Mouse (Mus musculus) MEL (cell line): ENCODE data around the gene Gstz1. TPM values are rescaled to one million over a fixed set of nuclear protein-coding genes. Genes with fewer than 3 reads are reported as not detected.

ENCODE experiments used
- DNase-seq: peaks from one replicate; pipeline ENCODE4 v3.0.0; 2011; ENCODE audit warnings: low read depth, low spot score
- H3K27ac ChIP-seq: 2 replicates; pipeline ENCODE4 v1.5.1; 2012; ENCODE audit warnings: low read depth, mild to moderate bottlenecking, control low read depth, low read length, moderate library complexity; ENCODE audit not compliant: control insufficient read depth
- H3K27me3 ChIP-seq, 2 experiments: fragments of 150-350 bp in 1 of 2; sonication (generic) in 1 of 2; 2 replicates each; pipeline ENCODE4 v1.6.1; 2012; ENCODE audit warnings: low read length in 2 of 2, mild to moderate bottlenecking in 2 of 2, improper control_type of control experiment in 1 of 2, moderate library complexity in 1 of 2; ENCODE audit not compliant: insufficient read depth in 2 of 2, control insufficient read depth in 1 of 2
- H3K36me3 ChIP-seq, 2 experiments: 2 replicates each; pipeline ENCODE4 v1.6.1; 2012 to 2014; ENCODE audit warnings: low read length in 2 of 2, improper control_type of control experiment in 1 of 2, inconsistent platforms in 1 of 2, mild to moderate bottlenecking in 1 of 2; ENCODE audit not compliant: insufficient read depth in 2 of 2, control insufficient read depth in 1 of 2
- H3K4me1 ChIP-seq, 2 experiments: fragments of 150-350 bp in 1 of 2; sonication (generic) in 1 of 2; 2 replicates each; pipeline ENCODE4 v1.6.1; 2012; ENCODE audit warnings: low read length in 2 of 2, improper control_type of control experiment in 1 of 2, mild to moderate bottlenecking in 1 of 2; ENCODE audit not compliant: insufficient read depth in 2 of 2, control insufficient read depth in 1 of 2
- H3K4me3 ChIP-seq, 2 experiments: fragments of 150-350 bp in 1 of 2; sonication (generic) in 1 of 2; 2 replicates each; pipeline ENCODE4 v1.5.1; 2012; ENCODE audit warnings: low read depth in 2 of 2, low read length in 2 of 2, mild to moderate bottlenecking in 2 of 2, moderate library complexity in 2 of 2, control low read depth in 1 of 2, improper control_type of control experiment in 1 of 2; ENCODE audit not compliant: control insufficient read depth in 1 of 2, insufficient read depth in 1 of 2
- H3K79me2 ChIP-seq: 2 replicates; pipeline ENCODE4 v1.6.1; 2012; ENCODE audit warnings: mild to moderate bottlenecking, low read length, moderate library complexity; ENCODE audit not compliant: control insufficient read depth, poor library complexity, insufficient read depth
- H3K9ac ChIP-seq: 2 replicates; pipeline ENCODE4 v1.6.1; 2012; ENCODE audit warnings: low read depth, mild to moderate bottlenecking, control low read depth, low read length, moderate library complexity; ENCODE audit not compliant: control insufficient read depth, poor library complexity, severe bottlenecking
- H3K9me3 ChIP-seq: fragments of 150-350 bp; sonication (generic); replicated peaks from 2 replicates; pipeline ENCODE4 v1.6.1; 2012; ENCODE audit warnings: mild to moderate bottlenecking, low read length, improper control_type of control experiment, moderate library complexity; ENCODE audit not compliant: insufficient read depth
- CHD2 ChIP-seq: IDR thresholded peaks from 2 replicates; pipeline ENCODE4 v1.6.1; 2011; ENCODE audit warnings: low read length, improper control_type of control experiment
- CTCF ChIP-seq, 3 experiments: IDR thresholded peaks in 2 of 3; conservative IDR thresholded peaks in 1 of 3; 2 replicates each; pipeline ENCODE4 v1.5.1; 2011 to 2012; ENCODE audit warnings: low read length in 3 of 3, low read depth in 2 of 3, mild to moderate bottlenecking in 2 of 3, improper control_type of control experiment in 1 of 3, inconsistent platforms in 1 of 3, mixed read lengths in 1 of 3, moderate library complexity in 1 of 3; ENCODE audit not compliant: control insufficient read depth in 1 of 3, insufficient read depth in 1 of 3, poor library complexity in 1 of 3, severe bottlenecking in 1 of 3
- E2F4 ChIP-seq: IDR thresholded peaks from 2 replicates; pipeline ENCODE4 v1.6.1; 2011; ENCODE audit warnings: low read depth, low read length, improper control_type of control experiment, borderline replicate concordance
- ELF1 ChIP-seq: IDR thresholded peaks from 2 replicates; pipeline ENCODE4 v1.6.1; 2014; ENCODE audit warnings: low read depth, mild to moderate bottlenecking, inconsistent platforms, low read length, improper control_type of control experiment, moderate library complexity
- EP300 ChIP-seq, 2 experiments: IDR thresholded peaks; 2 replicates each; pipeline ENCODE4 v1.6.1; 2011; ENCODE audit warnings: improper control_type of control experiment in 2 of 2, low read length in 2 of 2, low read depth in 1 of 2, mild to moderate bottlenecking in 1 of 2
- ETS1 ChIP-seq: IDR thresholded peaks from 2 replicates; pipeline ENCODE4 v1.6.1; 2012; ENCODE audit warnings: low read depth, mild to moderate bottlenecking, inconsistent platforms, low read length, improper control_type of control experiment, moderate library complexity
- GABPA ChIP-seq: IDR thresholded peaks from 2 replicates; pipeline ENCODE4 v1.6.1; 2012; ENCODE audit warnings: low read depth, mild to moderate bottlenecking, inconsistent platforms, low read length, improper control_type of control experiment, moderate library complexity
- GATA1 ChIP-seq: IDR thresholded peaks from 2 replicates; pipeline ENCODE4 v1.6.1; 2011; ENCODE audit warnings: low read depth, low read length, improper control_type of control experiment
- MAFK ChIP-seq: IDR thresholded peaks from 2 replicates; pipeline ENCODE4 v1.6.1; 2011; ENCODE audit warnings: low read depth, mild to moderate bottlenecking, low read length, improper control_type of control experiment, borderline replicate concordance
- MAX ChIP-seq: IDR thresholded peaks from 2 replicates; pipeline ENCODE4 v1.6.1; 2011; ENCODE audit warnings: low read length, improper control_type of control experiment
- MYB ChIP-seq: IDR thresholded peaks from 2 replicates; pipeline ENCODE4 v1.6.1; 2011; ENCODE audit warnings: mild to moderate bottlenecking, low read depth, low read length, improper control_type of control experiment
- MYC ChIP-seq: IDR thresholded peaks from 2 replicates; pipeline ENCODE4 v1.6.1; 2011; ENCODE audit warnings: low read depth, mild to moderate bottlenecking, low read length, improper control_type of control experiment, moderate library complexity
- NELFE ChIP-seq: IDR thresholded peaks from 2 replicates; pipeline ENCODE4 v1.6.1; 2011; ENCODE audit warnings: low read depth, low read length, improper control_type of control experiment
- POLR2A ChIP-seq, 2 experiments: IDR thresholded peaks; 2 replicates each; pipeline ENCODE4 v1.6.1; 2011 to 2012; ENCODE audit warnings: low read length in 2 of 2, mild to moderate bottlenecking in 2 of 2, control low read depth in 1 of 2, improper control_type of control experiment in 1 of 2, low read depth in 1 of 2, moderate library complexity in 1 of 2; ENCODE audit not compliant: control insufficient read depth in 1 of 2, insufficient read depth in 1 of 2, poor library complexity in 1 of 2
- POLR2AphosphoS5 ChIP-seq: IDR thresholded peaks from 2 replicates; pipeline ENCODE4 v1.6.1; 2012; ENCODE audit warnings: low read depth, borderline replicate concordance, mild to moderate bottlenecking, inconsistent platforms, low read length, moderate library complexity, mixed read lengths
- RAD21 ChIP-seq: IDR thresholded peaks from 2 replicates; pipeline ENCODE4 v1.6.1; 2011; ENCODE audit warnings: mild to moderate bottlenecking, low read depth, low read length, improper control_type of control experiment
- SIN3A ChIP-seq: IDR thresholded peaks from 2 replicates; pipeline ENCODE4 v1.6.1; 2012; ENCODE audit warnings: low read length, improper control_type of control experiment, inconsistent platforms
- SMC3 ChIP-seq: IDR thresholded peaks from 2 replicates; pipeline ENCODE4 v1.6.1; 2011; ENCODE audit warnings: low read depth, low read length, improper control_type of control experiment
- TCF12 ChIP-seq: IDR thresholded peaks from 2 replicates; pipeline ENCODE4 v1.6.1; 2014; ENCODE audit warnings: low read depth, mild to moderate bottlenecking, inconsistent platforms, low read length, improper control_type of control experiment, moderate library complexity
- USF1 ChIP-seq: IDR thresholded peaks from 2 replicates; pipeline ENCODE4 v1.6.1; 2014; ENCODE audit warnings: low read depth, mild to moderate bottlenecking, inconsistent platforms, low read length, improper control_type of control experiment, moderate library complexity
- USF2 ChIP-seq, 2 experiments: IDR thresholded peaks; 2 replicates each; pipeline ENCODE4 v1.6.1; 2011 to 2012; ENCODE audit warnings: improper control_type of control experiment in 2 of 2, low read length in 2 of 2, borderline replicate concordance in 1 of 2, inconsistent platforms in 1 of 2, low read depth in 1 of 2, mild to moderate bottlenecking in 1 of 2; ENCODE audit not compliant: insufficient read depth in 1 of 2
- ZC3H11A ChIP-seq: IDR thresholded peaks from 2 replicates; pipeline ENCODE4 v1.6.1; 2012; ENCODE audit warnings: low read depth, mild to moderate bottlenecking, inconsistent platforms, low read length, improper control_type of control experiment
- ZKSCAN1 ChIP-seq: IDR thresholded peaks from 2 replicates; pipeline ENCODE4 v1.6.1; 2012; ENCODE audit warnings: low read depth, mild to moderate bottlenecking, inconsistent platforms, low read length, improper control_type of control experiment, moderate library complexity
- ZMIZ1 ChIP-seq: IDR thresholded peaks from 2 replicates; pipeline ENCODE4 v1.6.1; 2012; ENCODE audit warnings: low read depth, mild to moderate bottlenecking, inconsistent platforms, low read length, improper control_type of control experiment, moderate library complexity
- polyA plus RNA-seq, 2 experiments: library from polyadenylated mRNA; stranded (reverse) in 1 of 2; unstranded in 1 of 2; fragments of >175 nt in 1 of 2; fragments of >200 nt in 1 of 2; gene quantifications; 2 replicates each; pipeline versions ENCODE4 v1.2.1 to v1.2.4; 2012; ENCODE audit warnings: low replicate concordance in 2 of 2, low read depth in 1 of 2; ENCODE audit not compliant: insufficient read length in 2 of 2, insufficient read depth in 1 of 2, missing spikeins in 1 of 2
- total RNA-seq: library from RNA; depleted of rRNA; stranded (reverse); fragments of 300-350 nt; gene quantifications from 2 replicates; pipeline ENCODE4 v1.2.3, GENCODE M21; 2012

Gstz1 gene
- total and polyA plus RNA-seq, 3 experiments = 18.0 to 33.3 TPM; not detected in 1

- Histone ChIP-seq H3K9ac (no peak overlapping the region), H3K36me3 (peaks cover 0 to 12% of the 10 kb centered on the region in 2 experiments; a peak in 2 of 4 replicates), H3K27ac (no peak overlapping the region), H3K9me3 (no peaks in the 10 kb centered on the region), H3K4me3 (no peak overlapping the region), H3K27me3 (no peaks in the 10 kb centered on the region), H3K79me2 (peaks cover 2% of the 10 kb centered on the region; the same call in 1 of the 2 replicates), H3K4me1 (peaks cover 7 to 9% of the 10 kb centered on the region in 2 experiments)
- no peak for TF ChIP-seq RAD21
- no peak for TF ChIP-seq POLR2AphosphoS5
- TF ChIP-seq ZC3H11A = no peak
- no peak for TF ChIP-seq E2F4
- TF ChIP-seq USF1 = no peak
- TF ChIP-seq POLR2A (IDR thresholded peaks at IDR 0.05; ENCODE audit: control insufficient read depth in 1 of 2, insufficient read depth in 1 of 2, low read depth in 1 of 2, low read length in 2 of 2, poor library complexity in 1 of 2) = no peak
- no peak for TF ChIP-seq CHD2
- no peak for TF ChIP-seq ELF1
- no peak for TF ChIP-seq USF2 (IDR thresholded peaks at IDR 0.05; ENCODE audit: borderline replicate concordance in 1 of 2, insufficient read depth in 1 of 2, low read depth in 1 of 2, low read length in 2 of 2)
- no peak for TF ChIP-seq MYB
- no peak for TF ChIP-seq MAFK
- no peak for TF ChIP-seq NELFE
- no peak for TF ChIP-seq ETS1
- no peak for TF ChIP-seq GATA1
- no peak for TF ChIP-seq GABPA
- TF ChIP-seq TCF12 = no peak
- TF ChIP-seq EP300 (IDR thresholded peaks at IDR 0.05; ENCODE audit: low read depth in 1 of 2, low read length in 2 of 2) = no peak
- no peak for TF ChIP-seq MAX
- no peak for TF ChIP-seq MYC
- TF ChIP-seq ZMIZ1 = no peak
- DNase-seq = no peak
These were observed 8.2 kb upstream of the Gstz1 start for GRCm38 (mm10) chr12:87138768-87139167.

- H3K4me1 ChIP-seq = peaks cover 7 to 9% of the 10 kb centered on the region in 2 experiments
- DNase-seq = peak; percentile 63
- no peaks in the 10 kb centered on the region for H3K27me3 ChIP-seq
- TF ChIP-seq GATA1 = no peak
- TF ChIP-seq SIN3A = 0 out of 2 replicates have a peak, but pooled peaks have one; percentile 26
- peak; percentile 43 for TF ChIP-seq SMC3
- TF ChIP-seq NELFE = no peak
- no peak for TF ChIP-seq ZKSCAN1
- TF ChIP-seq USF1 = no peak
- TF ChIP-seq CTCF (IDR thresholded peaks at IDR 0.05 in 2 of 3, conservative IDR thresholded peaks at IDR 0.05 in 1 of 3; ENCODE audit: control insufficient read depth in 1 of 3, insufficient read depth in 1 of 3, low read depth in 2 of 3, low read length in 3 of 3, poor library complexity in 1 of 3, severe bottlenecking in 1 of 3) = peak in 1 of 3 experiments; percentile 56; a peak in 2 of 6 replicates
- peak; percentile 44 to 48; a peak in 3 of 4 replicates for TF ChIP-seq EP300 (IDR thresholded peaks at IDR 0.05; ENCODE audit: low read depth in 1 of 2, low read length in 2 of 2)
- TF ChIP-seq RAD21 = peak; percentile 49
- TF ChIP-seq TCF12 = 0 out of 2 replicates have a peak, but pooled peaks have one; percentile 13
- TF ChIP-seq ZC3H11A = 0 out of 2 replicates have a peak, but pooled peaks have one; percentile 18
- TF ChIP-seq ETS1 = 0 out of 2 replicates have a peak, but pooled peaks have one; percentile 27
- TF ChIP-seq POLR2A (IDR thresholded peaks at IDR 0.05; ENCODE audit: control insufficient read depth in 1 of 2, insufficient read depth in 1 of 2, low read depth in 1 of 2, low read length in 2 of 2, poor library complexity in 1 of 2) = no peak
- H3K27ac ChIP-seq = no peak overlapping the region; the same call in 1 of the 2 replicates
- no peak overlapping the region for H3K4me3 ChIP-seq
- H3K79me2 ChIP-seq = peaks cover 2% of the 10 kb centered on the region
- H3K9me3 ChIP-seq = no peaks in the 10 kb centered on the region
- H3K36me3 ChIP-seq = peaks cover 0 to 18% of the 10 kb centered on the region in 2 experiments; a peak in 2 of 4 replicates
- H3K9ac ChIP-seq = no peak overlapping the region
These were observed 4.8 kb upstream of the Gstz1 start for GRCm38 (mm10) chr12:87142156-87142555.
